Mouse (Mus musculus): ENCODE results near the gene Ptbp1. TPM values are rescaled to one million over a fixed set of nuclear protein-coding genes. Genes with fewer than 3 reads are reported as not detected.
"Not testable (repeated sequence)": the region's sequence is repeated elsewhere in the genome, so short reads cannot be mapped to it uniquely, and the experiment has no call there.

Ptbp1 gene
- polyA plus RNA-seq, 1 experiment from 2014 or later, result 438 TPM

GRCm38 (mm10) chr10:79877174-79877573 is 22.9 kb downstream of the Ptbp1 start:
- WGBS, result 38% methylated on average over 1 of the region's 1 CpGs
- Histone ChIP-seq H3K4me2 (no peak overlapping the region), H3K9ac (no peak overlapping the region), H3K4me3 (replicated peaks) (no peak overlapping the region), H3K4me1 (peaks cover 65% of the 10 kb centered on the region), H3K27ac (no peak overlapping the region), H3K36me3 (no peaks in the 10 kb centered on the region), H3K9me3 (replicated peaks) (no peaks in the 10 kb centered on the region), H3K27me3 (0 out of 2 replicates have a peak, but pooled peaks cover 5% of the 10 kb centered on the region)
- no peak for ATAC-seq (replicated peaks; ENCODE audit: low FRiP score)

- H3K9ac ChIP-seq, result no peak overlapping the region
- no peak overlapping the region for H3K4me3 ChIP-seq (replicated peaks)
- H3K4me2 ChIP-seq, result no peak overlapping the region
- 0 out of 2 replicates have a peak, but pooled peaks cover 5% of the 10 kb centered on the region for H3K27me3 ChIP-seq
- H3K36me3 ChIP-seq, result no peaks in the 10 kb centered on the region
- peaks cover 67% of the 10 kb centered on the region for H3K4me1 ChIP-seq
- H3K27ac ChIP-seq, result peak overlapping the region; percentile 28; the same call in 1 of the 2 replicates
- WGBS, result 44% methylated on average over 12 of the region's 12 CpGs
- H3K9me3 ChIP-seq (replicated peaks), result no peaks in the 10 kb centered on the region
- ATAC-seq (replicated peaks; ENCODE audit: low FRiP score), result no peak
Measured at GRCm38 (mm10) chr10:79877757-79878156, 23.5 kb downstream of the Ptbp1 start.

- H3K9me3 ChIP-seq (replicated peaks), result no peaks in the 10 kb centered on the region
- no peak overlapping the region for H3K4me3 ChIP-seq (replicated peaks)
- peak; percentile 22; the same call in 1 of the 2 replicates for ATAC-seq (replicated peaks; ENCODE audit: low FRiP score)
- H3K9ac ChIP-seq, result no peak overlapping the region
- peaks cover 65% of the 10 kb centered on the region for H3K4me1 ChIP-seq
- peak overlapping the region; percentile 74 for H3K27ac ChIP-seq
- peak overlapping the region; percentile 1; the same call in 1 of the 2 replicates for H3K4me2 ChIP-seq
- no peaks in the 10 kb centered on the region for H3K36me3 ChIP-seq
- H3K27me3 ChIP-seq, result peaks cover 8% of the 10 kb centered on the region; the same call in 1 of the 2 replicates
- 30% methylated on average over 3 of the region's 3 CpGs for WGBS
Measured at GRCm38 (mm10) chr10:79879527-79879926, 25.3 kb downstream of the Ptbp1 start.

- Histone ChIP-seq H3K9me3 (replicated peaks) (no peaks in the 10 kb centered on the region), H3K36me3 (no peaks in the 10 kb centered on the region), H3K4me2 (peak overlapping the region; percentile 27; the same call in 1 of the 2 replicates), H3K27me3 (peaks cover 8% of the 10 kb centered on the region; the same call in 1 of the 2 replicates), H3K4me1 (peaks cover 61% of the 10 kb centered on the region), H3K27ac (peak overlapping the region; percentile 74), H3K9ac (no peak overlapping the region), H3K4me3 (replicated peaks) (no peak overlapping the region; the same call in 1 of the 2 replicates)
- no peak for ATAC-seq (replicated peaks; ENCODE audit: low FRiP score)
- 16% methylated on average over 9 of the region's 9 CpGs for WGBS
Measured at GRCm38 (mm10) chr10:79880721-79881120, 26.5 kb downstream of the Ptbp1 start.

- 6% methylated on average over 22 of the region's 22 CpGs for WGBS
- peaks cover 60% of the 10 kb centered on the region for H3K4me1 ChIP-seq
- peak overlapping the region; percentile 24 for H3K9ac ChIP-seq
- H3K4me3 ChIP-seq (replicated peaks), result peak overlapping the region; percentile 22
- no peaks in the 10 kb centered on the region for H3K9me3 ChIP-seq (replicated peaks)
- H3K36me3 ChIP-seq, result no peaks in the 10 kb centered on the region
- no peak for ATAC-seq (replicated peaks; ENCODE audit: low FRiP score)
- no peak overlapping the region for H3K27ac ChIP-seq
- peak overlapping the region; percentile 52 for H3K4me2 ChIP-seq
- peaks cover 8% of the 10 kb centered on the region; the same call in 1 of the 2 replicates for H3K27me3 ChIP-seq
Measured at GRCm38 (mm10) chr10:79881981-79882380, 27.8 kb downstream of the Ptbp1 start.

GRCm38 (mm10) chr10:79883297-79884084 is 29.3 kb downstream of the Ptbp1 start:
- H3K4me3 ChIP-seq (replicated peaks), result peak overlapping the region; percentile 1; the same call in 1 of the 2 replicates
- peak overlapping the region; percentile 19; the same call in 1 of the 2 replicates for H3K4me2 ChIP-seq
- H3K4me1 ChIP-seq, result peaks cover 48% of the 10 kb centered on the region
- no peaks in the 10 kb centered on the region for H3K36me3 ChIP-seq
- WGBS, result 15% methylated on average over 22 of the region's 22 CpGs
- H3K9me3 ChIP-seq (replicated peaks), result no peaks in the 10 kb centered on the region
- H3K9ac ChIP-seq, result peak overlapping the region; percentile 5; the same call in 1 of the 2 replicates
- peaks cover 8% of the 10 kb centered on the region; the same call in 1 of the 2 replicates for H3K27me3 ChIP-seq
- 0 out of 2 replicates have a peak, but pooled peaks have one; percentile 3 for ATAC-seq (replicated peaks; ENCODE audit: low FRiP score)
- no peak overlapping the region for H3K27ac ChIP-seq

GRCm38 (mm10) chr10:79884446-79884845 is 30.2 kb downstream of the Ptbp1 start:
- 64% methylated on average over 4 of the region's 4 CpGs for WGBS
- no peak for ATAC-seq (replicated peaks; ENCODE audit: low FRiP score)
- no peak overlapping the region for H3K9ac ChIP-seq

GRCm38 (mm10) chr10:79884938-79885337 is 30.7 kb downstream of the Ptbp1 start:
- not testable (repeated sequence) for H3K9me3 ChIP-seq (replicated peaks); H3K36me3 ChIP-seq; ATAC-seq (replicated peaks; ENCODE audit: low FRiP score); H3K27ac ChIP-seq; H3K4me3 ChIP-seq (replicated peaks); H3K4me2 ChIP-seq; H3K9ac ChIP-seq; H3K27me3 ChIP-seq
- peaks cover 41% of the 10 kb centered on the region for H3K4me1 ChIP-seq
- 70% methylated on average over 3 of the region's 3 CpGs for WGBS

More at GRCm38 (mm10) chr10:79884446-79884845, 30.2 kb downstream of the Ptbp1 start:
- Histone ChIP-seq H3K27me3 (peaks cover 8% of the 10 kb centered on the region; the same call in 1 of the 2 replicates), H3K27ac (no peak overlapping the region), H3K4me3 (replicated peaks) (no peak overlapping the region), H3K4me2 (no peak overlapping the region), H3K4me1 (peaks cover 46% of the 10 kb centered on the region), H3K36me3 (no peaks in the 10 kb centered on the region), H3K9me3 (replicated peaks) (no peaks in the 10 kb centered on the region)

- H3K27me3 ChIP-seq, result peaks cover 8% of the 10 kb centered on the region; the same call in 1 of the 2 replicates
- H3K36me3 ChIP-seq, result no peaks in the 10 kb centered on the region
- WGBS, result 85% methylated on average over 6 of the region's 6 CpGs
- H3K27ac ChIP-seq, result no peak within 1 kb of the TSS
- no peak for ATAC-seq (replicated peaks; ENCODE audit: low FRiP score)
- peaks cover 29% of the 10 kb centered on the region for H3K4me1 ChIP-seq
- H3K9me3 ChIP-seq (replicated peaks), result no peaks in the 10 kb centered on the region
- H3K4me2 ChIP-seq, result no peak within 1 kb of the TSS
- H3K9ac ChIP-seq, result no peak within 1 kb of the TSS
- no peak within 1 kb of the TSS for H3K4me3 ChIP-seq (replicated peaks)
Measured at GRCm38 (mm10) chr10:79886054-79886453, 31.8 kb downstream of the Ptbp1 start, which contains the start of gene Elane. TSS of gene Elane (plus strand) at chr10:79886247.

GRCm38 (mm10) chr10:79886611-79887010 is 32.4 kb downstream of the Ptbp1 start:
- Histone ChIP-seq H3K27me3 (peaks cover 4% of the 10 kb centered on the region; the same call in 1 of the 2 replicates), H3K9me3 (replicated peaks) (no peaks in the 10 kb centered on the region), H3K4me3 (replicated peaks) (no peak overlapping the region), H3K9ac (no peak overlapping the region), H3K4me1 (peaks cover 24% of the 10 kb centered on the region), H3K36me3 (no peaks in the 10 kb centered on the region), H3K4me2 (no peak overlapping the region), H3K27ac (no peak overlapping the region)
- WGBS, result 76% methylated on average over 8 of the region's 8 CpGs
- ATAC-seq (replicated peaks; ENCODE audit: low FRiP score), result no peak

GRCm38 (mm10) chr10:79889386-79889785 is 35.2 kb downstream of the Ptbp1 start:
- 46% methylated on average over 2 of the region's 2 CpGs for WGBS
- peaks cover 6% of the 10 kb centered on the region; the same call in 1 of the 2 replicates for H3K36me3 ChIP-seq
- no peaks in the 10 kb centered on the region for H3K9me3 ChIP-seq (replicated peaks)
- ATAC-seq (replicated peaks; ENCODE audit: low FRiP score), result no peak
- H3K27ac ChIP-seq, result no peak overlapping the region
- no peak overlapping the region for H3K9ac ChIP-seq
- H3K4me2 ChIP-seq, result no peak overlapping the region
- no peaks in the 10 kb centered on the region for H3K27me3 ChIP-seq
- no peak overlapping the region for H3K4me3 ChIP-seq (replicated peaks)
- no peaks in the 10 kb centered on the region for H3K4me1 ChIP-seq

- ATAC-seq (replicated peaks; ENCODE audit: low FRiP score), result no peak
- H3K4me3 ChIP-seq (replicated peaks), result no peak within 1 kb of the TSS
- H3K27me3 ChIP-seq, result no peaks in the 10 kb centered on the region
- 44% methylated on average over 5 of the region's 5 CpGs for whole genome bisulfite sequencing
- no peak within 1 kb of the TSS for H3K4me2 ChIP-seq
- no peaks in the 10 kb centered on the region for H3K4me1 ChIP-seq
- H3K36me3 ChIP-seq, result peaks cover 15% of the 10 kb centered on the region
- no peak within 1 kb of the TSS for H3K9ac ChIP-seq
- no peaks in the 10 kb centered on the region for H3K9me3 ChIP-seq (replicated peaks)
- H3K27ac ChIP-seq, result no peak within 1 kb of the TSS
Measured at GRCm38 (mm10) chr10:79890670-79891069, 36.4 kb downstream of the Ptbp1 start, which contains the start of gene Cfd. TSS of gene Cfd (plus strand) at chr10:79890853.
